Mouse (Mus musculus): ENCODE measurements around the gene Ssrp1.

- TF ChIP-seq CTCF (conservative IDR thresholded peaks at IDR 0.05; ENCODE audit: insufficient read depth, insufficient read length, low read depth, low read length), result no peak
- no peak for TF ChIP-seq POLR2A (IDR thresholded peaks at IDR 0.05; ENCODE audit: low read depth, low read length)
These were observed 32.7 kb upstream of the Ssrp1 start for GRCm38 (mm10) chr2:85004341-85004740.
